Mouse (Mus musculus) myocyte (in vitro differentiated cells): ENCODE results near the gene Plxdc2. TPM values are rescaled to one million over a fixed set of nuclear protein-coding genes. Genes with fewer than 3 reads are reported as not detected.

Source experiments
- H3K27me3 ChIP-seq: one replicate; pipeline ENCODE4 v1.6.1; 2011; ENCODE audit not compliant: control insufficient read depth, insufficient read depth, insufficient read length
- H3K36me3 ChIP-seq: one replicate; pipeline ENCODE4 v1.6.1; 2011; ENCODE audit not compliant: control insufficient read depth, insufficient read depth
- H3K4me2 ChIP-seq: one replicate; pipeline ENCODE4 v1.6.1; 2011; ENCODE audit warnings: low read depth, control low read depth
- H3K4me3 ChIP-seq: one replicate; pipeline ENCODE4 v1.5.1; 2011; ENCODE audit warnings: mild to moderate bottlenecking, control low read depth, moderate library complexity
- H3K79me2 ChIP-seq: one replicate; pipeline ENCODE4 v1.6.1; 2011; ENCODE audit not compliant: control insufficient read depth, insufficient read depth
- H3ac ChIP-seq: one replicate; pipeline ENCODE4 v1.6.1; 2011; ENCODE audit not compliant: control insufficient read depth, insufficient read length
- CEBPB ChIP-seq: IDR thresholded peaks from 2 replicates; pipeline ENCODE4 v1.6.1; 2011; ENCODE audit warnings: mild to moderate bottlenecking, moderate library complexity; ENCODE audit not compliant: poor library complexity, insufficient read depth, severe bottlenecking
- E2F4 ChIP-seq: IDR thresholded peaks from one replicate; pipeline ENCODE4 v1.6.1; 2011; ENCODE audit warnings: mild to moderate bottlenecking, control low read depth, moderate library complexity; ENCODE audit not compliant: insufficient read depth
- MAX ChIP-seq: IDR thresholded peaks from one replicate; pipeline ENCODE4 v1.6.1; 2011; ENCODE audit warnings: low read depth, mild to moderate bottlenecking, control low read depth
- MYOD1 ChIP-seq, 3 experiments: IDR thresholded peaks; one replicate each; pipeline ENCODE4 v1.6.1; 2011; ENCODE audit warnings: control low read depth in 2 of 3, low read depth in 2 of 3, mild to moderate bottlenecking in 2 of 3, moderate library complexity in 1 of 3; ENCODE audit not compliant: insufficient read length in 2 of 3, control insufficient read depth in 1 of 3
- MYOG ChIP-seq, 3 experiments: IDR thresholded peaks; one replicate each; pipeline ENCODE4 v1.6.1; 2011; ENCODE audit warnings: control low read depth in 2 of 3, low read depth in 2 of 3, mild to moderate bottlenecking in 2 of 3; ENCODE audit not compliant: insufficient read length in 2 of 3, control insufficient read depth in 1 of 3, insufficient read depth in 1 of 3
- POLR2A ChIP-seq: IDR thresholded peaks from one replicate; pipeline ENCODE4 v1.6.1; 2011; ENCODE audit warnings: low read depth, mild to moderate bottlenecking, control low read depth, moderate library complexity; ENCODE audit not compliant: insufficient read length
- POLR2AphosphoS2 ChIP-seq: IDR thresholded peaks from one replicate; pipeline ENCODE4 v1.6.1; 2011; ENCODE audit warnings: low read depth, control low read depth; ENCODE audit not compliant: insufficient read length
- REST ChIP-seq: IDR thresholded peaks from one replicate; pipeline ENCODE4 v1.6.1; 2011; ENCODE audit warnings: mild to moderate bottlenecking, control low read depth, moderate library complexity; ENCODE audit not compliant: insufficient read depth, insufficient read length
- SRF ChIP-seq: IDR thresholded peaks from one replicate; pipeline ENCODE4 v1.6.1; 2011; ENCODE audit warnings: low read depth; ENCODE audit not compliant: control insufficient read depth, insufficient read length
- TCF12 ChIP-seq: IDR thresholded peaks from one replicate; pipeline ENCODE4 v1.6.1; 2011; ENCODE audit warnings: mild to moderate bottlenecking, control low read depth; ENCODE audit not compliant: poor library complexity, insufficient read depth, severe bottlenecking
- TCF3 ChIP-seq: IDR thresholded peaks from one replicate; pipeline ENCODE4 v1.6.1; 2011; ENCODE audit warnings: low read depth, control low read depth; ENCODE audit not compliant: insufficient read length
- USF1 ChIP-seq: IDR thresholded peaks from one replicate; pipeline ENCODE4 v1.6.1; 2011; ENCODE audit warnings: low read depth, mild to moderate bottlenecking, control low read depth, moderate library complexity
- polyA plus RNA-seq: library from polyadenylated mRNA; unstranded; fragments of >200 nt; fragmentation: generic; extraction: Trizol; gene quantifications from one replicate; pipeline ENCODE4 v1.2.1, GENCODE M21; 2012; ENCODE audit warnings: missing spikeins

Gene Plxdc2
- polyA plus RNA-seq, 1 experiment: 0.16 TPM

DNA sequence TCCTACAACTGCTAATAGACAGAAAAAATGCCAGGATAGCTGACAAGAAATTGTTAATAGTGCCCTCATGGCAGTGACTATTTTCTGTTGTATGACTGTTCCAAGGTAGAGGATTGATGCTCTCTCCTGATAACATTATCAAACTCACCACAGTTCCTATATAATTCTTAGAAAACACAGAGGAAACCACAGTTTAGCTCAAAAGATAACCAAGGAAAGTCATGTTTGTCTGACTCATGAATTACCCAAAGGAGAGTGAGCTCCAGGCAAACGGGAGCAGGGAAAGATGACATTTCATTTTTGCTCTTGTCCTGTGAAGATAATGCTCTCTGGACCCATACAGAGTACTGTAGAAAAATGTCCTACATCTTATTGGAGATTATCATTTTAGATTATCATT, 8.6 kb downstream of the Plxdc2 start:
- TF ChIP-seq POLR2A: no peak
- Histone ChIP-seq H3K36me3 (no peaks in the 10 kb centered on the region), H3K79me2 (no peaks in the 10 kb centered on the region)

DNA sequence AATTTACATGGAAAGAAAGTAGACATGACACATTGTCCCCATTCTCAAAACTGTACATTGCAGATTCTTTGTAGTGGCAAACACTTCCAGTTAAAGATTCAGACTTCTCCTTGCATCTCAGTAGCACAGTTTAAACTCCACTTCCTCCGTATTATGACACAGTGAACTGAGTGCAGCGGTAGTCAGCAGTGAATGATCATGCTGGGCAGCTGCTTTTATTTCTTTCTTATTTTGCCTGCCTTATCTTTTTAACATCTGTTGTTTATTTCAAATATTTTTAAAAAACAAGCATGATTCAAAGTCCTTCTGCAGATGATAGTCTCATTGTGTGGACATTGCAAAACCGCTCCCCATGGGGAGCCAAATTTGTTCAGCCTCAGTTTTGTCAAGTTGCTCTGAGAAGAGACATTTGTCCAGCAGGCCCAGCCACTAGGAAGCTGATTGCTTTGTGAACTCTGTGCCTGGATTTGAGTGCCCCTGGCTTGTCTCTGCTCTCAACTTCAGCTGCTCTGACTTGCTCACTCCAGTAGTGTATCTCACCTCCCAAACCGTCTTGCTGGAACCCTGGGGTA, 9.8 kb downstream of the Plxdc2 start:
- TF ChIP-seq TCF12: no peak
- TF ChIP-seq SRF: no peak
- no peak for TF ChIP-seq POLR2A
- no peak for TF ChIP-seq E2F4
- no peak for TF ChIP-seq MYOD1 (IDR thresholded peaks at IDR 0.05; ENCODE audit: control insufficient read depth in 1 of 3, insufficient read length in 2 of 3, low read depth in 2 of 3)
- TF ChIP-seq REST: no peak
- no peak for TF ChIP-seq CEBPB
- no peak for TF ChIP-seq MAX
- no peak for TF ChIP-seq TCF3
- Histone ChIP-seq H3K4me3 (no peak overlapping the region), H3K79me2 (no peaks in the 10 kb centered on the region), H3ac (no peak overlapping the region), H3K36me3 (no peaks in the 10 kb centered on the region), H3K4me2 (no peak overlapping the region), H3K27me3 (no peaks in the 10 kb centered on the region)

More for the DNA sequence above, 8.6 kb downstream of the Plxdc2 start:
- H3K27me3 ChIP-seq: no peaks in the 10 kb centered on the region
- H3ac ChIP-seq: no peak overlapping the region
- H3K4me2 ChIP-seq: no peak overlapping the region
- no peak overlapping the region for H3K4me3 ChIP-seq

DNA sequence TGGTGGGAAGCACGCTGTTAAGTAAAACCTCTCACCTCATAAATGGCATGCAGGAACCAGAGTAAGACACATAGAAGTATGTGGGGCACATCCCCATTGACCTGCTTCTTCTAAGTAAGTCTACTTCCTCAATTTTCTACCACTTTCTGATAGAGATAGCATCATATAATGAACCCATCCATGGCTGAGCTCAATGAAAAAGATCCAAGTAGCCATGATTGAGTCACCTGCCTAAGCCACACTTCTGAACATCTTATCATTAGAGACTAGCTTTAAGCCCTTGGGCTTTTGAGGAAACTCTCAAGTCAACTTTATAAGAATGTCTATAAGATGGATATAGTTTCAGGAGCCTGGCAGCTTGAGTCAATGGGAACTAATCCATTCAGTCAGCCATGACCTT, 14.3 kb downstream of the Plxdc2 start:
- Histone ChIP-seq H3K36me3 (no peaks in the 10 kb centered on the region), H3ac (no peak overlapping the region), H3K79me2 (no peaks in the 10 kb centered on the region), H3K27me3 (no peaks in the 10 kb centered on the region), H3K4me3 (no peak overlapping the region), H3K4me2 (no peak overlapping the region)
- no peak for TF ChIP-seq REST
- no peak for TF ChIP-seq POLR2AphosphoS2
- TF ChIP-seq MAX: no peak
- TF ChIP-seq MYOG (IDR thresholded peaks at IDR 0.05; ENCODE audit: control insufficient read depth in 1 of 3, insufficient read depth in 1 of 3, insufficient read length in 2 of 3, low read depth in 2 of 3): no peak
- no peak for TF ChIP-seq CEBPB
- TF ChIP-seq USF1: no peak
- TF ChIP-seq E2F4: no peak
- no peak for TF ChIP-seq TCF12
- TF ChIP-seq POLR2A: no peak
- no peak for TF ChIP-seq TCF3

DNA sequence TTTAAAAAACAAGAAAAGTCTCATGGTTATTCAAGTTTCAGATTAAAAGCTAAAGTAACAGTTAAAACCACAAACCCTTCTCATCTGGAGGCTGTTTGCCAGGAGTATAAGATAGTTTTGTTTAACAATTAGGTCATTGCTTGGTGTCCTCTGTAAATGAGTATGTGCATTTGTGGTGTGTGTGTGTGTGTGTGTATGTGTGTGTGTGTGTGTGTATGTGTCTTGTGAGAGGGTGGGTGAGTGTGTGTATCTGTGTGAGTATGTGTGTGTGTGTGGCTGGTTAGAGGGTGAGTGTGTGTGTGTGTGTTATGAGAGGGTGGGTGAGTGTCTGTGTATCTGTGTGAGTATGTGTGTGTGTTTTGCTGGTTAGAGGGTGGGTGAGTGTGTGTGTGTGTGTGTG, 18.2 kb downstream of the Plxdc2 start:
- Histone ChIP-seq H3K36me3 (no peaks in the 10 kb centered on the region), H3K4me3 (no peak overlapping the region), H3ac (no peak overlapping the region), H3K4me2 (no peak overlapping the region), H3K79me2 (no peaks in the 10 kb centered on the region), H3K27me3 (no peaks in the 10 kb centered on the region)
- TF ChIP-seq CEBPB: no peak
- TF ChIP-seq TCF12: no peak
- TF ChIP-seq TCF3: no peak
- no peak for TF ChIP-seq POLR2AphosphoS2
- no peak for TF ChIP-seq MAX
- TF ChIP-seq MYOD1 (IDR thresholded peaks at IDR 0.05; ENCODE audit: control insufficient read depth in 1 of 3, insufficient read length in 2 of 3, low read depth in 2 of 3): no peak
- TF ChIP-seq MYOG (IDR thresholded peaks at IDR 0.05; ENCODE audit: control insufficient read depth in 1 of 3, insufficient read depth in 1 of 3, insufficient read length in 2 of 3, low read depth in 2 of 3): no peak
- no peak for TF ChIP-seq POLR2A
- no peak for TF ChIP-seq SRF
- no peak for TF ChIP-seq E2F4
- TF ChIP-seq USF1: no peak
- TF ChIP-seq REST: no peak

DNA sequence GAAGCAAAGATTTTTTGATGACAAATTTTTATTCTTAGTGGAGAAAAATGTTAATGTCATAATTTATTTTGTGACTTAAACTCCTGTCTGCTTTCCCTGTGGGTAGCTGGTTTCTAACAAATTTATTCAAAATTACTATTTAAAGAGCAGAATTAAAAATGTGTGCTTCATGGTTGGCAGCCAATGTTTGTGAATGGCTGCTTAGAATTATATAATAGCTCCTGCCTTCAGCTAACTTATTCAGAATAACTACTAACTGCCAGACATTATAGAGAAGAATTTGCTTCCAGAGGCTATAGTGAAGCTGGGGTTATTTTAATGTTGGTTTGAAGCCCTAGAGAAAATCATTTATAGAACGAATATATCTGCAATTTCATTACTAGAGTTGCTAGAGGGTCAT, 30.1 kb downstream of the Plxdc2 start:
- Histone ChIP-seq H3ac (no peak overlapping the region), H3K79me2 (no peaks in the 10 kb centered on the region), H3K36me3 (no peaks in the 10 kb centered on the region), H3K4me3 (no peak overlapping the region), H3K27me3 (no peaks in the 10 kb centered on the region), H3K4me2 (no peak overlapping the region)
- TF ChIP-seq CEBPB (no peak), MYOG (IDR thresholded peaks at IDR 0.05; ENCODE audit: control insufficient read depth in 1 of 3, insufficient read depth in 1 of 3, insufficient read length in 2 of 3, low read depth in 2 of 3) (no peak), POLR2AphosphoS2 (no peak), USF1 (no peak), E2F4 (no peak), MAX (no peak), MYOD1 (IDR thresholded peaks at IDR 0.05; ENCODE audit: control insufficient read depth in 1 of 3, insufficient read length in 2 of 3, low read depth in 2 of 3) (no peak), POLR2A (no peak), REST (no peak), TCF3 (no peak), SRF (no peak), TCF12 (no peak)
